Mouse (Mus musculus) midbrain, postnatal 0 days (tissue): ENCODE measurements around the gene Ncan. TPM values are rescaled to one million over a fixed set of nuclear protein-coding genes. Genes with fewer than 3 reads are reported as not detected.

Experiments used
- ATAC-seq: fragments of 200-750 bp; cut with Nextera tagmentation; 2 replicates; pipeline ENCODE4 v1.8.0; 2017; ENCODE audit warnings: moderate number of reproducible peaks, mild to moderate bottlenecking, moderate TSS enrichment, moderate library complexity; ENCODE audit not compliant: low FRiP score
- DNase-seq: peaks from one replicate; pipeline ENCODE4 v3.0.0-alpha.2; 2015; ENCODE audit warnings: low spot score
- H3K27ac ChIP-seq: fragments of 300-500 bp; sonication (generic); 2 replicates; pipeline ENCODE4 v1.5.1; 2014; ENCODE audit warnings: low read depth, mild to moderate bottlenecking, low read length, mixed read lengths
- H3K27me3 ChIP-seq: fragments of 300-500 bp; sonication (generic); 2 replicates; pipeline ENCODE4 v1.6.1; 2014; ENCODE audit warnings: low read length, control low read depth, mixed read lengths; ENCODE audit not compliant: insufficient read depth
- H3K36me3 ChIP-seq: fragments of 300-500 bp; sonication (generic); 2 replicates; pipeline ENCODE4 v1.6.1; 2014; ENCODE audit warnings: low read length, control low read depth, mixed read lengths; ENCODE audit not compliant: insufficient read depth
- H3K4me1 ChIP-seq: fragments of 300-500 bp; sonication (generic); 2 replicates; pipeline ENCODE4 v1.6.1; 2014; ENCODE audit warnings: mild to moderate bottlenecking, control low read depth, antibody characterized with exemption, low read length, mixed read lengths; ENCODE audit not compliant: insufficient read depth
- H3K4me2 ChIP-seq: fragments of 300-500 bp; sonication (generic); 2 replicates; pipeline ENCODE4 v1.6.1; 2014; ENCODE audit warnings: low read depth, mild to moderate bottlenecking, low read length, mixed read lengths; ENCODE audit not compliant: poor library complexity, severe bottlenecking
- H3K4me3 ChIP-seq: fragments of 300-500 bp; sonication (generic); 2 replicates; pipeline ENCODE4 v1.5.1; 2014; ENCODE audit warnings: low read depth, mild to moderate bottlenecking, low read length, moderate library complexity
- H3K9ac ChIP-seq: fragments of 300-500 bp; sonication (generic); replicated peaks from 2 replicates; pipeline ENCODE4 v1.6.1; 2014; ENCODE audit warnings: mild to moderate bottlenecking, low read length, moderate library complexity, mixed read lengths; ENCODE audit not compliant: poor library complexity, severe bottlenecking
- H3K9me3 ChIP-seq: fragments of 300-500 bp; sonication (generic); 2 replicates; pipeline ENCODE4 v1.6.1; 2016; ENCODE audit warnings: low read length, control low read depth
- CTCF ChIP-seq: IDR thresholded peaks from 2 replicates; pipeline ENCODE4 v1.5.1; 2016; ENCODE audit warnings: antibody characterized with exemption, mild to moderate bottlenecking
- WGBS: fragments of 180-500 bp; shearing (Covaris S2); extraction: QIAGEN DNeasy Blood & Tissue Kit; methylation state at CpG from one replicate; pipeline ENCODE4 v1.1.7; 2014; 5-methylcytosine and 5-hydroxymethylcytosine counted together
- polyA plus RNA-seq: library from polyadenylated mRNA; unstranded; fragments of >200 nt; fragmentation: Nextera tagmentation; extraction: Ambion mirVana; gene quantifications from 2 replicates; pipeline ENCODE4 v1.2.1, GENCODE M21; 2015
- total RNA-seq: library from RNA; depleted of rRNA; stranded (reverse); fragments of >200 nt; gene quantifications from 2 replicates; pipeline ENCODE4 v1.2.3, GENCODE M21; 2014; rRNA removed

The Ncan gene
- 440 and 447 TPM in 2 replicates for total RNA-seq
- polyA plus RNA-seq, result 202 and 210 TPM in 2 replicates

DNA sequence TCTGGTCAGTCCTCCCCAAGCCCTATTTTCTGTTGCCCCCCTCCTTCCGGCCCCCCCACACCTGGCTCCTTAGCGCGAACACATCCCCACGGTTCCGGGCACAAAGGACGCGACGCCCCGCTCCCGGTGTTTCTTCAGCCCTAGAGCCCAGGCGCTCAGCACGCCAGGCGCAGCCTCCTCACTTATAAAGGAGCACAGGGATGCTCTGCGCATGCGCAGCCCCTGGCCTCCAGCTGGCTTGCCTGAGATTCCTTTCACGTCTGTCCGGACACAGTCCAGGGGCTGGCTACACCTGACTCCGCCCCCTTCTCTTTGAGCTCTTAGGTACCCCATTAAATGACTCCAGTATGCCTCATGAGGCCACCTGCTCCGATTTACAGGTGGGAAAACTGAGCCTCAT, at the start of gene Ncan:
Ncan (minus strand) TSS at position 207 of the 400 bp plus-strand sequence.
- no peak for TF ChIP-seq CTCF
- no peaks in the 10 kb centered on the region for H3K27me3 ChIP-seq
- H3K4me1 ChIP-seq, result peaks cover 7% of the 10 kb centered on the region; the same call in 1 of the 2 replicates
- no peaks in the 10 kb centered on the region for H3K36me3 ChIP-seq
- H3K9me3 ChIP-seq, result no peaks in the 10 kb centered on the region
- peak; percentile 51 for ATAC-seq
- peak within 1 kb of the TSS; percentile 61 for H3K4me3 ChIP-seq
- peak within 1 kb of the TSS; percentile 87 for H3K9ac ChIP-seq
- peak within 1 kb of the TSS; percentile 96 for H3K27ac ChIP-seq
- peak within 1 kb of the TSS; percentile 86 for H3K4me2 ChIP-seq
- WGBS, result 1% methylated on average over 19 of the region's 19 CpGs
- peak; percentile 95 for DNase-seq

GRCm38 (mm10) chr8:70170116-70170515, 49.4 kb upstream of the Ncan start:
- no peak overlapping the region for H3K9ac ChIP-seq
- no peaks in the 10 kb centered on the region for H3K9me3 ChIP-seq
- 85% methylated on average over 3 of the region's 3 CpGs for WGBS
- H3K4me3 ChIP-seq, result no peak overlapping the region
- no peak overlapping the region for H3K4me2 ChIP-seq
- peaks cover 6% of the 10 kb centered on the region; the same call in 1 of the 2 replicates for H3K27me3 ChIP-seq
- peaks cover 9% of the 10 kb centered on the region; the same call in 1 of the 2 replicates for H3K4me1 ChIP-seq
- H3K36me3 ChIP-seq, result no peaks in the 10 kb centered on the region
- TF ChIP-seq CTCF, result no peak
- DNase-seq (no peak), ATAC-seq (no peak)
- no peak overlapping the region for H3K27ac ChIP-seq

DNA sequence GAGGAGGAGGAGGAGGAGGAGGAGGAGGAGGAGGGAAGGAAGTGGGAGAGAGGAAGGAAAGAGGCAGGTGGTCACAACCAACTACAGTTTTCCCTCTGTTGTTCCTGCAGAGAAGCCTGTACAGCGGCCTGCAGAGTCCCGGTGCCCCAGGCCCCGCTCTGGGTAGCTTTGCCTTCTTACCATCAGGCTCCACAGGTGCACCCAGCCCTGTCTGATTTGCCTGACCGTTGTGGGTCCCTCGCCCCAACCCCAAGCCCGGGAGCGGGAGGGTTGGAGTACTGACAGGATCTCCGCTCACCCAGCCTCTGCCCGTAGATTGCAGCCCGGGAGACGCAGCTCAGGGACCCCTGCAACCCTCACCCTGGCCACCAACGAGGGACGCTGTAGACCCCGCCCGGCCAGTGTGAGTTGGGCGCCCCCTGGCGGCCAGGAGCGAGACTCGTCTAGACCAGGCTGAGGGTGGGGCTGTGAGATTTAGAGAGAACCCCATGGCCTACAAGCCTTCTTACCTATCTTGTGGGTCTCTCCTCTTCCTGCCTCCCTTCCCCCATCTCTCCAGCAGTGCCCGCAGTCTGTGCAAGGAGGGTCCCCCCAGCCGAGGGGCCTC, 45.9 kb upstream of the Ncan start:
- Histone ChIP-seq H3K9me3 (no peaks in the 10 kb centered on the region), H3K9ac (peak overlapping the region; percentile 33; the same call in 1 of the 2 replicates), H3K27me3 (peaks cover 9% of the 10 kb centered on the region; the same call in 1 of the 2 replicates), H3K4me2 (peak overlapping the region; percentile 50), H3K27ac (no peak overlapping the region), H3K4me1 (peaks cover 4% of the 10 kb centered on the region; the same call in 1 of the 2 replicates), H3K36me3 (no peaks in the 10 kb centered on the region), H3K4me3 (peak overlapping the region; percentile 23)
- ATAC-seq (peak; percentile 86), DNase-seq (peak; percentile 73)
- peak; percentile 94 for TF ChIP-seq CTCF
- WGBS, result 4% methylated on average over 21 of the region's 21 CpGs

- H3K9me3 ChIP-seq, result no peaks in the 10 kb centered on the region
Measured at GRCm38 (mm10) chr8:70163316-70163715, 42.6 kb upstream of the Ncan start.

DNA sequence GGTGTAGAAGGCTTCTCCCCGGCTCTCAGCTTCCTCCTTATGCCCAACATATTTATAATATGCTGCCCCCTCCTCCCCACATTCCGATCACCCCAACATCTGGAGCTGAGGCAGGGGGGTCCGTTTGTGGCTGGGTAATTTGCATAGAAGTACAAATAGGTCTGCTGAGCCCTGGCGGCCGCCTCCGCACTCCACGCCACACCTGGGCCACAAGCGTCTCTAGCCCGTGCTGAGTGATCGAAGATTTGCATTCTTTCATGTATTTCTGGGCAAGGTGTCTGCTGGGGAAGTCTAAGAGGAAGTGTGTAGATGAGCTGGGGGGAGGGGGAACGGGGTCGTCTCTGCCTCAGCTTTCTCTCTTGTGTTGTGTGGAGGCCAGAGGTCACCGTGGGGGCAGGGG, 39.3 kb upstream of the Ncan start:
- Histone ChIP-seq H3K4me3 (no peak overlapping the region), H3K4me1 (no peaks in the 10 kb centered on the region), H3K36me3 (no peaks in the 10 kb centered on the region), H3K9me3 (no peaks in the 10 kb centered on the region), H3K27ac (no peak overlapping the region), H3K9ac (no peak overlapping the region), H3K27me3 (peaks cover 3% of the 10 kb centered on the region; the same call in 1 of the 2 replicates), H3K4me2 (no peak overlapping the region)
- TF ChIP-seq CTCF, result no peak
- WGBS, result 69% methylated on average over 13 of the region's 13 CpGs
- ATAC-seq (no peak), DNase-seq (no peak)

More at GRCm38 (mm10) chr8:70163316-70163715, 42.6 kb upstream of the Ncan start:
- Histone ChIP-seq H3K36me3 (no peaks in the 10 kb centered on the region), H3K4me2 (no peak overlapping the region), H3K4me1 (peaks cover 4% of the 10 kb centered on the region; the same call in 1 of the 2 replicates), H3K4me3 (no peak overlapping the region), H3K9ac (no peak overlapping the region), H3K27me3 (peaks cover 9% of the 10 kb centered on the region; the same call in 1 of the 2 replicates), H3K27ac (no peak overlapping the region)
- TF ChIP-seq CTCF, result no peak
- ATAC-seq (no peak), DNase-seq (no peak)
- WGBS, result 89% methylated on average over 3 of the region's 3 CpGs

DNA sequence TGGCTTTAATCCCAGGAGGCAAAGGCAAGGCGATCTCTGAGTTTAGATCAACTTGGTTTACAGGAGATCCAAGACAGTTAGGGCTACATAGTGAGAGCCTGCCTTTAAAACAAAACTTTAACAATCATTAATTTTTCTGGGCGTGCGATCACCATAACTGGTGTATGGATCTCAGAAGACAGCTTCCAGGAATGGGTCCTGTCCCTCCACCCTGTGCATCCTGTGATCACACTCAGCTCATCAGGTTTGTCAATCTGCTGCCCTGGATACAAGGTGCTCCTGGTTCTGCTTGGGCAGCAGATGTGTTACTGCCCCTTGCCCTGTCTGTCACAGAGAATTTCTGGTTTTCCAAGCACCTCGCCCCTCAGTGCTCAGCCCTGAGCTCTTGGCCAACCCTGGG, 38.5 kb upstream of the Ncan start:
- peak overlapping the region; percentile 83; the same call in 1 of the 2 replicates for H3K4me2 ChIP-seq
- no peak for ATAC-seq
- no peak for TF ChIP-seq CTCF

More for the DNA sequence above, 38.5 kb upstream of the Ncan start:
- Histone ChIP-seq H3K36me3 (no peaks in the 10 kb centered on the region), H3K4me3 (no peak overlapping the region; the same call in 1 of the 2 replicates), H3K4me1 (no peaks in the 10 kb centered on the region), H3K9me3 (no peaks in the 10 kb centered on the region), H3K27me3 (peaks cover 3% of the 10 kb centered on the region; the same call in 1 of the 2 replicates), H3K9ac (0 out of 2 replicates have a peak overlapping the region, but pooled peaks have one; percentile 57), H3K27ac (no peak overlapping the region)
- no peak for DNase-seq
- 92% methylated on average over 4 of the region's 4 CpGs for WGBS
